Mouse (Mus musculus) ES-Bruce4 (cell line): ENCODE measurements around the gene Kif3a.

Experiments
- CTCF ChIP-seq: IDR thresholded peaks from one replicate; pipeline ENCODE4 v1.8.1; 2011; ENCODE audit warnings: low read depth, low read length
- EP300 ChIP-seq: IDR thresholded peaks from 2 replicates; pipeline ENCODE4 v1.6.1; 2011; ENCODE audit warnings: low read depth, low read length; ENCODE audit not compliant: insufficient read depth
- POLR2A ChIP-seq: IDR thresholded peaks from one replicate; pipeline ENCODE4 v1.8.1; 2011; ENCODE audit warnings: low read length; ENCODE audit not compliant: insufficient read depth

DNA sequence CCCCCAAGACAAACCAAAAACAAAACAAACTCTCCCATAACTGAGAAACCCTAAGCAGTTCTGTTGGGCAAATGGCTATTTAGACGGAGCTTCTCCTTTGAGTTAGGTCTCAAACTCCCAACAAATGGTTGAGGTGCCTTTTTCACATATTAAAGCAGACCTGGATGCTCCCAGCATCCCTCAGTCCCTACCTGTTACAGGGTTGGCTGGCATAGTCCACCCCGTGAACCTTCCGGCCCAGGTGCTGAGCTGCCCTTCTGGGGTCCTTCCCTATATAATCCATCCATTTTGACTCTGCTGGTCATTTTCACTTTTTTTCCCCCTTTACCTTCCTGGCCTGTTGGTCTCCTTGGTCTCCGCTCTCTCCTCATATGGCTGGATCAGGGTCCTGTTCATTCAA is 533 bp upstream of the Kif3a start:
- no peak for TF ChIP-seq POLR2A
- TF ChIP-seq EP300 = no peak
- no peak for TF ChIP-seq CTCF
